In the genomic region with DNA sequence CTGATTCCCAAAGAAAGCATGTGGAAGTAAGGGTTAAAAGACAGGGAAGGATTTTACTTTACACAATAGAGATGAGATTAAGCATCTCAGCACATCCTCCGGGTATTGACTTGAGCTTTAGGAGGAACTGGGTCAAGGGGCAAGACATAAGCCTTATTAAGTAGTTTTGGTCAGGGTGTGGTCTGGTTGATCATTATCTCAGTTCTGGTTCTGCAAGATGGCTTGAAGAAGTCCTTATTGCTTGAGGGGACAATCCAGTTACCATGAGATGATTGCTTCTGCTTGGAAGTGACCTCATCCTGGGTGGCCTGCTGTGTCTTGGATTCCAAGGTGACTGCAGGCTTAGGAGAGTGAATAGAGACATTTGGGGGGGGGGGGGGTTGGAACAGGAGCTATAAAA, we compare ENCODE assay signal across 24 mouse cellular contexts. TPM values are rescaled to one million over a fixed set of nuclear protein-coding genes. Genes with fewer than 3 reads are reported as not detected.
DNase-seq lines count a peak whose midpoint lies in the region; ATAC-seq and TF ChIP-seq lines count a peak whose summit lies in the region.
"Had no signal": no experiment of that assay in that cellular context is flagged by ENCODE, and none has a peak within 500 bp of the region (broad histone marks: within the 10 kb centered on the region; RNA-seq: fewer than 3 reads in every experiment).

No protein-coding gene starts in this region.

- intact Hi-C loops in heart, postnatal 25 days (cut with DNase I) = no loop called here

- no peaks in the 10 kb centered on the region for H3K27me3 ChIP-seq in limb, embryonic 10.5 days (ENCODE audit: low read depth, poor library complexity, severe bottlenecking)
- H3K27me3 ChIP-seq: heart, embryonic 15.5 days; hindbrain, embryonic 13.5 days; liver, embryonic 13.5 days; midbrain, embryonic 12.5 days; neural tube, embryonic 12.5 days had no signal

- H3K9me3 ChIP-seq in limb, embryonic 10.5 days (replicated peaks) = no peaks in the 10 kb centered on the region
- H3K9me3 ChIP-seq: heart, embryonic 15.5 days; hindbrain, embryonic 13.5 days; liver, embryonic 13.5 days; midbrain, embryonic 12.5 days; neural tube, embryonic 12.5 days had no signal

- no peak overlapping the region for H3K4me3 ChIP-seq in bone marrow macrophage, adult 2 months (ENCODE audit: insufficient read depth, low read length)
- H3K4me3 ChIP-seq in limb, embryonic 10.5 days = no peak overlapping the region
- H3K4me3 ChIP-seq: heart, embryonic 15.5 days; hindbrain, embryonic 13.5 days; left cerebral cortex, adult 2 months; liver, embryonic 13.5 days; midbrain, embryonic 12.5 days; neural tube, embryonic 12.5 days had no signal

- peak overlapping the region; percentile 62 for H3K27ac ChIP-seq in bone marrow macrophage, adult 2 months (ENCODE audit: insufficient read depth, low read depth, low read length)
- peak overlapping the region; percentile 54; the same call in 1 of the 2 replicates for H3K27ac ChIP-seq in limb, embryonic 10.5 days
- H3K27ac ChIP-seq: heart, embryonic 15.5 days; hindbrain, embryonic 13.5 days; left cerebral cortex, adult 2 months; liver, embryonic 13.5 days; midbrain, embryonic 12.5 days; neural tube, embryonic 12.5 days had no signal

- 56% methylated on average over 1 of the region's 1 CpGs for WGBS in limb, embryonic 10.5 days

- no peak for TF ChIP-seq POLR2A in bone marrow macrophage, adult 2 months (IDR thresholded peaks at IDR 0.05; ENCODE audit: borderline replicate concordance, low read depth, low read length)

- H3K4me1 ChIP-seq in bone marrow macrophage, adult 2 months (ENCODE audit: control insufficient read depth, insufficient read depth, low read length) = peaks cover 21% of the 10 kb centered on the region
- peaks cover 6% of the 10 kb centered on the region; the same call in 1 of the 2 replicates for H3K4me1 ChIP-seq in limb, embryonic 10.5 days
- H3K4me1 ChIP-seq: hindbrain, embryonic 13.5 days; midbrain, embryonic 12.5 days; neural tube, embryonic 12.5 days had no signal

- no peaks in the 10 kb centered on the region for H3K36me3 ChIP-seq in limb, embryonic 10.5 days
- H3K36me3 ChIP-seq: heart, embryonic 15.5 days; hindbrain, embryonic 13.5 days; liver, embryonic 13.5 days; midbrain, embryonic 12.5 days; neural tube, embryonic 12.5 days had no signal

- ATAC-seq in cerebellum, adult (ENCODE audit: insufficient number of reproducible peaks, low FRiP score, low TSS enrichment) = no peak
- ATAC-seq: forebrain, postnatal 0 days; inflammation-experienced regulatory T-cells, adult 6 months had no signal

- no peak for TF ChIP-seq CTCF in bone marrow macrophage, adult 2 months (IDR thresholded peaks at IDR 0.05; ENCODE audit: low read depth, low read length)

- DNase-seq in heart, adult 11 months = peak; percentile 92
- no peak for DNase-seq in heart, postnatal 25 days (ENCODE audit: low spot score)
- peak; percentile 9 for DNase-seq in 416B (ENCODE audit: low read depth)
- no peak for DNase-seq in limb, embryonic 10.5 days (ENCODE audit: low spot score)
- DNase-seq in spleen, postnatal 4 days (ENCODE audit: low spot score in 2 of 2) = no peak
- DNase-seq: adrenal gland, adult 8-10 months; B cell, adult 2 months; cerebellum, adult 18-20 months; cerebellum, postnatal 36 days; forebrain, postnatal 0 days; kidney, adult 8-10 months; kidney, postnatal 25 days; left cerebral cortex, postnatal 4 days; liver, embryonic 13.5 days; lung, embryonic 14.5 days; thymus, postnatal 14 days had no signal

RNA-seq across cellular contexts. Expression of gene Cald1, which starts 21.9 kb away (rescaled TPM):
- 10 to 100 TPM; 49.3 to 53.1 TPM for total RNA-seq in heart, postnatal 25 days (2021)
- polyA plus RNA-seq in bone marrow macrophage, adult 2 months (2012; ENCODE audit: insufficient read depth, insufficient read length, missing spikeins) = 7.9 and 8.6 TPM in 2 replicates
- polyA plus RNA-seq in limb, embryonic 10.5 days (2016; fragmentation: Nextera tagmentation; extraction: Ambion mirVana) = 89.4 and 131 TPM in 2 replicates

Comparison
In these comparisons a context has a peak if more than half of its experiments do, and no peak if none do; other contexts are left out.
1. DNase-seq: peak in heart, adult 11 months (single experiment) and 416B (single experiment); none in heart, postnatal 25 days (single experiment), limb, embryonic 10.5 days (single experiment) and spleen, postnatal 4 days (0 of 2).